Mouse (Mus musculus): ENCODE measurements around the gene Pold1. TPM values are rescaled to one million over a fixed set of nuclear protein-coding genes. Genes with fewer than 3 reads are reported as not detected.

Gene Pold1
- polyA plus RNA-seq, 1 experiment, result 34.3 TPM

DNA sequence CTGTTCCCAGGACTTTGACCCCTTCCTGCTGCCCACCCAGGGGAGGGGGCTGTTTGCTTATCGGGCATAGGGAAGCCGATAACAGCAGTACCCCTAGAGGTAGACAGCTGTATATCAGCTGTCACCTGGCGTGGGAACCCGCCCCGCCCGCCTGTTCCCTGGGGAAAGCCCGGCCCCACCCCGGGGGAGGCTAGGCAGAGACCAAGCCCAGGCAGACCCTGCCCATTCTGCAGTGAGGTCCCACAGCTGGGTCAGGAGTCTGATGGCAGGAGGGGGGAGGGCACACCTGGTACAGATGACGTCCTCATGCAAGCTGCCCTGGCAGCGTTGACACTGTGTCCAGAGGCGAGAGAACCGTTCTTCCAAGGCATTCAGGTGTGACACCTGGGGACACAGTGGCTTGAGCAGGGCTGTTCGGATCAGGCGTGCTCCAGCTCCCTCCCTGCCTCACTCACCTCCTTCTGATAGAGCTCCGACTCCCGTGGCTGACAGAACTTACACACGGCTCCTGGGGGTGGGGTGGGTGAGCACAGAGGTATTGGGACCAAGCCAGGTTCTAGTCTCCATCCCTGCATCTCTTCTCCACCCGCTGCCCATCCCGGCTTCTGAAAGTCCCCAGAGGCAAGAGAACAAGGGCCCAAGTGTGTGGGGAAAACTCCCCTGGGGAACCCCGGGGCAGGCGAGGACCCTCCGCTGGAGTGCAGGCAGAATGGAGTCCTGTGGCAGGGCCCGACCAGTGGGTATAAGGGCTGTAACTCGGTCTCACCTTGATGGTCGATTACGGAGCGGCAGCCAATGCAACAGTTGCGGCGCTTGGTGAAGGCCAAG is 15.5 kb downstream of the Pold1 start:
- DNase-seq, result no peak
- TF ChIP-seq POLR2A (IDR thresholded peaks at IDR 0.05; ENCODE audit: borderline replicate concordance, extremely low read depth, low read depth, low read length), result no peak
- no peak for TF ChIP-seq CTCF (IDR thresholded peaks at IDR 0.05; ENCODE audit: insufficient read depth, low read length)
- 82% methylated on average over 29 of the region's 29 CpGs for WGBS
- no peak overlapping the region for H3K4me3 ChIP-seq (replicated peaks; ENCODE audit: extremely low read depth, low read depth, low read length)
- H3K4me1 ChIP-seq (ENCODE audit: control insufficient read depth, insufficient read depth, low read length), result no peaks in the 10 kb centered on the region; the same call in 1 of the 2 replicates

DNA sequence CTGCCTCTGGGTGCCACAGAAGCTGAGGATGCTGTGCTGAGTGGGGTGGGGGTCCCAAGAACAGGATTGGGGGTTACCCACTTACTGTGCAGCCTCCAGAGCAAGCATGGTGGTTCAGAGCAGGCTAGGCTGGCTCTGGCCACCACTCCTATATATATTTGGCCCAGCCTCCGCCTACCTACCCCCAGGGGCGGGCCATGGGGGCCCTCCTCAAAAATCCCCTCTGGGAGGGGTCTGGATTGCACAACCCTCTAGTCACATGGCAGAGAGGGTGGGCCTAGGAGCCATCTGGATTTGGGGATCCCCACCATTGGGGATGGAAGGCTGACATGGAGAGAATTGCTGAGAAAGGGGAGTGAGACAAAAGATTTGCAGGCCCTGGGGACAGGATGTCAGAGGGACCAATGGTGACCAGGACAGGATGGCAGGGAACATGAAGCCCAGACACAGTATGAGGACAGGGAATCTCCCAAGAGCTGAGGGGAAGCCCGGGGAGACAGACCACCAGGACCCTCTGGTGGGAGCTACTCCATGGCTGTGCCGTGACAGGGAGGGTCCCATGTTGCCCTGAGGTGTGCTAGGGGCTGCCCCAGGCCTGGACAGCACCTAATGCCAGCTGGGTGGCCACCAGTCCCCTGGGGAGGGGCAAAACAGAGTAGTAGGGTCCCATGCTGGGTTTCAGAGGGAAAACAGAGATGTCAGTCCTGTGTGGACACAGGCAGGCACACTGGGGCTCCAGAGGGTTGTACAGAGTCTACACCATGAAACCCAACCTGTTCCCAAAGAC is 16.5 kb downstream of the Pold1 start, which contains the start of gene Spib:
TSS of gene Spib (minus strand) at position 126 of the 787 bp plus-strand sequence.
- H3K4me1 ChIP-seq (ENCODE audit: control insufficient read depth, insufficient read depth, low read length), result no peaks in the 10 kb centered on the region; the same call in 1 of the 2 replicates
- TF ChIP-seq CTCF (IDR thresholded peaks at IDR 0.05; ENCODE audit: insufficient read depth, low read length), result no peak
- no peak for TF ChIP-seq POLR2A (IDR thresholded peaks at IDR 0.05; ENCODE audit: borderline replicate concordance, extremely low read depth, low read depth, low read length)
- WGBS, result 78% methylated on average over 4 of the region's 4 CpGs
- no peak for DNase-seq
- H3K4me3 ChIP-seq (replicated peaks; ENCODE audit: extremely low read depth, low read depth, low read length), result no peak within 1 kb of the TSS

DNA sequence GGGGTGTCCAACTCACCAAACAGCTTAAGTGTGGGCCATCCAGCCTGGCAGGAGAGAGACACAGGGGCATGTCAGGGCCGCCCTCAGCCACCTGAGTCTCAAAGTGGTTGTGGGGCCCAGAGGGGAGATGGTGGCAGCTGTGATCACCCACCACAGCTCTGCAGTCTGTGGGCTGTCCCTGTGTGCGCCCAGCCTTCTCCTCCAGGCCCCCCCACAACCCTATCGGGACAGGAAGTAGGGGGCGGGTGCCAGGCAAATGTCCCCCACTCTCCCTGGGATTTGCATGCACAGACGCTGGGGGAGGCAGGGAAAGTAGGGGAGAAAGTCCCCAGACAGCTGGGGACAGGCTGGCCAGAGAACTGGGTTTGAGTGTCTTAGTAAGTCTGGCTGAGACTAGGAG is 17.4 kb downstream of the Pold1 start:
- TF ChIP-seq CTCF (IDR thresholded peaks at IDR 0.05; ENCODE audit: insufficient read depth, low read length), result no peak
- no peak for TF ChIP-seq POLR2A (IDR thresholded peaks at IDR 0.05; ENCODE audit: borderline replicate concordance, extremely low read depth, low read depth, low read length)
- Histone ChIP-seq H3K4me1 (ENCODE audit: control insufficient read depth, insufficient read depth, low read length) (no peaks in the 10 kb centered on the region), H3K4me3 (replicated peaks; ENCODE audit: extremely low read depth, low read depth, low read length) (no peak overlapping the region)
- no peak for DNase-seq
- WGBS, result 31% methylated on average over 5 of the region's 5 CpGs

DNA sequence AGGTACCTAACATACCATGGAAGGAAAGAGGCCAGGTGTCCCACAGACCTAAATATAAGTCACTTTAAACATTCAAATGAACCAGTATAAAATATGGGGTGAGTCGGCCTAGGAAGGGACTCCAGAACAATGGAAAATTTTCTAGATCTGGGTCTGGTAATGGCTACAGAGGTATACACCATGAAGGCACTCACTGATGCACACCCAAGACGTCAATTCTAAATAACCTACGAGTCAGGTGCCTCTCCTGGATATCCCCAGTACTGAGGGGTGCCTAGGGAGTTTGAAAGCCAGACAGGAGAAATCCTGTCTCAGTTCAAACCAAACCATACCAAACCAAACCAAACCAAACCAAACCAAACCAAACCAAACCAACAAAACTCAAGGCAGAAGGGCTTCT is 18.1 kb downstream of the Pold1 start:
- 81% methylated on average over 3 of the region's 3 CpGs for WGBS
- Histone ChIP-seq H3K4me1 (ENCODE audit: control insufficient read depth, insufficient read depth, low read length) (peaks cover 1% of the 10 kb centered on the region; the same call in 1 of the 2 replicates), H3K4me3 (replicated peaks; ENCODE audit: extremely low read depth, low read depth, low read length) (no peak overlapping the region)
- TF ChIP-seq CTCF (IDR thresholded peaks at IDR 0.05; ENCODE audit: insufficient read depth, low read length) (no peak), POLR2A (IDR thresholded peaks at IDR 0.05; ENCODE audit: borderline replicate concordance, extremely low read depth, low read depth, low read length) (no peak)
- no peak for DNase-seq

DNA sequence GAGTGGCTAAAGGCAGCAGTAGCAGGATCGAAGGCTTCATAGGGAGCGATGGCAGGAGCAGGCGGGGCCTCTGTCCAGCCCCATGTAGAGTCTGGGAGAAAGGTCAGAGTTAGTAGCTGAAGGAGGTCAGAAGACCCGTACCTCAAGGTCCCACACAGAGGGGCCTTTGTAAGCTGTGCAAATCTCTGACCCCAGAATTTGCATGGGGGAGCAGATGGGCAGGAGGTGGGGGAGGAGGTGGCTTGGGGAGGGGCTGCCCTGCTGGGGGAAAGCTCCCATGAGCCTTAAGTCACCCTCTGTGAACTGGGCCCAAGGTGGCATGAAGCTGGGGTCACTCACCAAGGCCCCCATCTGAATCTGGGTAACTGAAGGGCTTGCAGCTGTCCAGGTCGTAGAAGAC is 19.1 kb downstream of the Pold1 start:
- TF ChIP-seq CTCF (IDR thresholded peaks at IDR 0.05; ENCODE audit: insufficient read depth, low read length), result no peak
- TF ChIP-seq POLR2A (IDR thresholded peaks at IDR 0.05; ENCODE audit: borderline replicate concordance, extremely low read depth, low read depth, low read length), result no peak
- H3K4me3 ChIP-seq (replicated peaks; ENCODE audit: extremely low read depth, low read depth, low read length), result no peak overlapping the region
- 68% methylated on average over 5 of the region's 5 CpGs for WGBS
- no peak for DNase-seq
- peaks cover 3% of the 10 kb centered on the region; the same call in 1 of the 2 replicates for H3K4me1 ChIP-seq (ENCODE audit: control insufficient read depth, insufficient read depth, low read length)

DNA sequence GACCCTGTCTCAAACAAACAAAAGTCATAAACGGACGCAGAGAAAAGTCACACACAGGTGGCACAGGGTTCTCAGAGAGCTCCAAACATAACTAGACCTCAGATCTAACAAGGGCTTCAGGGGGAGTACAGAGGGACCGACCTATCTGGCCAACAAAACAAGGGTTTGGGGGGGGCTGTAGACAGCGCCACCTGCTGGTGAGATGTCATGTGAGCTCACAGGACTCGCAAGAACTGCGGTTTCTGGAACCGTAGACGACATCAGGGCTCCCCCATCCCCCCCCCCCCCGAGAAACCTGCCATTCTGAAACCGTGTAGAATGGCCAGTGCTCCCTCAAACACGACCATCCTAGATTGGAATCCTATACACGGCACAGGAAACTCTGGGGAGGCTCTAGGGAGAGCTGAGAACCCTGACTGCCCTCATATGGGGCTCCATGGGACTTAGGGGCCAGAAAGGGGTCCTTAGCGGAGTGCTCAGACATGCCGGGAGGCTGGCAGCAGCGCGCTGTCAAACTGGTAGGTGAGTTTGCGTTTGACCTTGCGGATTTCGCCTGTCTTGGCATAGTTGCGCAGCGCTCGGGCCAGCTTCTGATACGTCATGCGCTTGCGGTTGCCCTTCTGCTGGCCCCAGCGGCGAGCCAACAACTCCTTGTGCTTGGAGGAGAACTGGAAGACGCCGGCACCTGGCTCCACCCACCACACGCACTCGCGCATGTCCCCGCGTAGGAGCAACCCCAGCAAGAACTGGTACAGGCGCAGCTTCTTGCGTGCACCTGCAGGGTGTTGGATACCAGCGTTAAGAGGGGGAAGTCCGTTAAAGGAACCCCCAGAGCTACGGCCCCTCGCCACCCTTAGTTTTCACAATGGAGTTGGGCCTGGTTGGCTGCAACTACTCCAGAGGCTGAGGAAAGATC is 20.9 kb downstream of the Pold1 start:
- Histone ChIP-seq H3K4me1 (ENCODE audit: control insufficient read depth, insufficient read depth, low read length) (peaks cover 3% of the 10 kb centered on the region; the same call in 1 of the 2 replicates), H3K4me3 (replicated peaks; ENCODE audit: extremely low read depth, low read depth, low read length) (peak overlapping the region; percentile 25)
- TF ChIP-seq CTCF (IDR thresholded peaks at IDR 0.05; ENCODE audit: insufficient read depth, low read length), result peak; percentile 76
- TF ChIP-seq POLR2A (IDR thresholded peaks at IDR 0.05; ENCODE audit: borderline replicate concordance, extremely low read depth, low read depth, low read length), result peak; percentile 51; the same call in 1 of the 2 replicates
- 7% methylated on average over 40 of the region's 40 CpGs for WGBS
- peak; percentile 77 for DNase-seq

DNA sequence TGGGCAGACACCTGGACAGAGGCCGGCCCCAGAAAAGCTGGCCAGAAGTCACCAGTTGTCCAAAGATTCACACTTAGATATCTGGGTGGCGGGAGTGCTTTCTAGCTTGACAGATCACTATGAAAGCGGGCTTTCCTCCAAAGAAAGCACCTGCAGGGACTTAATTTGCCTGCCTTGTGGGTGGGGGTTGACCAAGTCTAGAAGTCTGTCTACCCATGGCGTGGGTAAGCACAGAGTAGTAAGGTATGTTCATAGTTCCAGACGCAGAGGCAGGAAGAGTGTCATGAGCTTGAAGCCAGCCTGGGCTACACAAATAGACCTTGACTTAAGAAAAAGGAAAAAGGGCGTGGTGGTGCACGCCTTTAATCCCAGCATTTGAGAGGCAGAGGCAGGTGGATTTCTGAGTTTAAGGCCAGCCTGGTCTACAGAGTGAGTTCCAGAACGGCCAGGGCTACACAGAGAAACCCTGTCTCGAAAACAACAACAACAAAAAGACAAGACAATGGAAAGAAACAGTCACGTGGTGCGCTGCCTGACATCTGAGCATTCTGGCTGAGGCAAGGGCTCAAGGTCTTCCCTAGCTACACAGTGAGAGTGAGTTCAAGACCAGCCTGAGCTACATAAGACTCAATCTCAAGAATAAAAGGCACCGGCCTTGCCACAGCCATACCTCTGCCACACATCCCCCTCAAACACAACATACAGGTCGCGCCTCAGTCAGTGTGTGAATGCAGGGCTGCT is 22.1 kb downstream of the Pold1 start:
- no peak for DNase-seq
- TF ChIP-seq CTCF (IDR thresholded peaks at IDR 0.05; ENCODE audit: insufficient read depth, low read length), result no peak
- no peak for TF ChIP-seq POLR2A (IDR thresholded peaks at IDR 0.05; ENCODE audit: borderline replicate concordance, extremely low read depth, low read depth, low read length)
- 88% methylated on average over 14 of the region's 14 CpGs for WGBS

DNA sequence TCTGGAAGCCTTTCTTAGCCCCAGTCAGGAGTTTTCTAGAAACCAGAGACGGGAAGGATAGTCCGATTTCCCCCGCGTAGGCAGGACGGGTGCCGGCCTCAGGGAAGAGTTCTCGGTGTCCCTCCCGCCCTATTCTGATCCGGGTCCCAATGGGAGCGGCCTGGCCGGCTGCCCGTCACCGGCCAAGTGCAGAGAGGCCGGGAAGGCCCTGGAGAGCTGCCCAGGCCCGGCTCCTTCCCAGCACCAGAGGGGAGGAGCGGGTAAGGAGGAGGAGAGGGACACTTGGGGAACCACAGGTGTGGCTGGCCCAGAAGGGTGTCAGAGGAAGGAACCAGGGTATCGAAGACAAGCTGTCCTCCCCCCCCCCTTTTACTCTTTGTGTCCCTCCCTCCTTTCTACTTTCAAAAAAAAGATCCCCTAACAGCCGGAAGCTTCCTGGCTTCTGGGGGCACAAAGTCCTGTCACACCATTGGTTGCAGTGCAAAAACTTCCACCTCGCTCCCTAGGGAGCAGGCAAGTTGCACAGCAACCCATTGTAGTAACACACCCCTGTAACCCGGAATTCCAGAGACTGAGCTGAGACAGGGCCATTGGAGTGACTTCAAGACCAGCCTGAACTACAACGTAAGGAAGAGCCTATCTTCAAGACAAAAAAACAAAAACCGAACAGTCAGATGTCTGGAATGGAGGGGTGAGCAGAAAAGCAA is 23.4 kb downstream of the Pold1 start:
- H3K4me1 ChIP-seq (ENCODE audit: control insufficient read depth, insufficient read depth, low read length), result peaks cover 3% of the 10 kb centered on the region; the same call in 1 of the 2 replicates
- peak; percentile 88 for DNase-seq
- 8% methylated on average over 22 of the region's 22 CpGs for WGBS
- TF ChIP-seq POLR2A (IDR thresholded peaks at IDR 0.05; ENCODE audit: borderline replicate concordance, extremely low read depth, low read depth, low read length) (peak; percentile 38; the same call in 1 of the 2 replicates), CTCF (IDR thresholded peaks at IDR 0.05; ENCODE audit: insufficient read depth, low read length) (no peak)
- H3K4me3 ChIP-seq (replicated peaks; ENCODE audit: extremely low read depth, low read depth, low read length), result no peak overlapping the region

More for the DNA sequence above, 22.1 kb downstream of the Pold1 start:
- H3K4me1 ChIP-seq (ENCODE audit: control insufficient read depth, insufficient read depth, low read length), result peaks cover 3% of the 10 kb centered on the region; the same call in 1 of the 2 replicates
- no peak overlapping the region for H3K4me3 ChIP-seq (replicated peaks; ENCODE audit: extremely low read depth, low read depth, low read length)
